Mouse (Mus musculus): ENCODE measurements around the gene Spock1. TPM values are rescaled to one million over a fixed set of nuclear protein-coding genes. Genes with fewer than 3 reads are reported as not detected.

The Spock1 gene
- total and polyA plus RNA-seq, 2 experiments, result not detected

DNA sequence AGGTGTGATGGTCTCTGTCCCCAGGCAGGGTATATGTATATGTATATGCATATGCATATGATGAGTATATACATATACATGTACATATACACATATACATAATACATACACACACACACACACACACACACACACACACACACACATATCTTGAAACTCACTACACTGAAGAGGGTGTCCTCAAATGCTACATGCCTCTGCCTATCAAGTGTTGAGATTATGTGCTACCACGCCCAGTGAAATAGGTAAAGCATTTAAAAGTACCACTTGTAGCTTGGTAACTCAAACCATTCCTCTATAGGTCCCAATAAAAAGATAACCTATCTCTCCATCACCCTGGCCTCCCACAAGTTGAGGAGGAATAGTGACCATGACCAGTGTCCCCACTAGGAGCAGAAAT, 234.7 kb downstream of the Spock1 start:
- H3K9ac ChIP-seq (ENCODE audit: low read depth, low read length), result no peak overlapping the region
- no peaks in the 10 kb centered on the region for H3K27me3 ChIP-seq (ENCODE audit: control insufficient read depth, insufficient read depth, low read length)
- DNase-seq (ENCODE audit: extremely low read depth, low read depth, low spot score), result no peak
- H3K4me3 ChIP-seq (ENCODE audit: insufficient read depth, low read depth, low read length), result no peak overlapping the region
- no peaks in the 10 kb centered on the region for H3K79me2 ChIP-seq (ENCODE audit: control insufficient read depth, insufficient read depth, low read length)
- whole genome bisulfite sequencing, result 85% methylated on average over 1 of the region's 1 CpGs
- H3K27ac ChIP-seq (replicated peaks; ENCODE audit: insufficient read depth, low read depth, low read length), result no peak overlapping the region
- no peaks in the 10 kb centered on the region for H3K36me3 ChIP-seq (ENCODE audit: control insufficient read depth, insufficient read depth, low read length)
- no peak for TF ChIP-seq CTCF (IDR thresholded peaks at IDR 0.05; ENCODE audit: low read depth, low read length)
- TF ChIP-seq POLR2A (IDR thresholded peaks at IDR 0.05; ENCODE audit: extremely low read depth, insufficient read depth, low read length), result no peak
- H3K4me1 ChIP-seq (ENCODE audit: control insufficient read depth, insufficient read depth, low read length), result peaks cover 3% of the 10 kb centered on the region; the same call in 1 of the 2 replicates

DNA sequence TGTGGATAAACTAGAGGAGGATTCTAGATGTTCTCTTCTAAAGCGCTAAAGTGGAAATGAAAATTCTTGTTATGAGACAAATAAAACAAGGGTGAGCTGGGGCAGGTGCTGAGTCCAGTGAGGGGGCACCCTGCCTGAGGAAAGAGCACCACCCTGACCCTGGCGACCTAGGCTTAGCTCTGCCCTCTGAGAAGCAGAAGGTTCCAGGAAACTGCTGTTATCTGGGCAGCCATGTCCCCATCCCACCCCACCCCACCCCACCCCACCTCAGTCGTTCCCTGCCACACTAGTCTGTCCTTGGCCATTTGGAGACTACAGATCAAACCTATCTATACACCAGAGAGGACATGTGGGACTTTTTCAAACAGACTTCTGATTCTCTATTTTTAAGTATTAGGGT, 235.4 kb downstream of the Spock1 start:
- no peak for TF ChIP-seq POLR2A (IDR thresholded peaks at IDR 0.05; ENCODE audit: extremely low read depth, insufficient read depth, low read length)
- no peak for TF ChIP-seq CTCF (IDR thresholded peaks at IDR 0.05; ENCODE audit: low read depth, low read length)
- 71% methylated on average over 3 of the region's 3 CpGs for WGBS
- Histone ChIP-seq H3K4me3 (ENCODE audit: insufficient read depth, low read depth, low read length) (no peak overlapping the region), H3K4me1 (ENCODE audit: control insufficient read depth, insufficient read depth, low read length) (peaks cover 3% of the 10 kb centered on the region; the same call in 1 of the 2 replicates), H3K79me2 (ENCODE audit: control insufficient read depth, insufficient read depth, low read length) (no peaks in the 10 kb centered on the region), H3K9ac (ENCODE audit: low read depth, low read length) (no peak overlapping the region), H3K27me3 (ENCODE audit: control insufficient read depth, insufficient read depth, low read length) (no peaks in the 10 kb centered on the region), H3K36me3 (ENCODE audit: control insufficient read depth, insufficient read depth, low read length) (no peaks in the 10 kb centered on the region), H3K27ac (replicated peaks; ENCODE audit: insufficient read depth, low read depth, low read length) (no peak overlapping the region)
- no peak for DNase-seq (ENCODE audit: extremely low read depth, low read depth, low spot score)

DNA sequence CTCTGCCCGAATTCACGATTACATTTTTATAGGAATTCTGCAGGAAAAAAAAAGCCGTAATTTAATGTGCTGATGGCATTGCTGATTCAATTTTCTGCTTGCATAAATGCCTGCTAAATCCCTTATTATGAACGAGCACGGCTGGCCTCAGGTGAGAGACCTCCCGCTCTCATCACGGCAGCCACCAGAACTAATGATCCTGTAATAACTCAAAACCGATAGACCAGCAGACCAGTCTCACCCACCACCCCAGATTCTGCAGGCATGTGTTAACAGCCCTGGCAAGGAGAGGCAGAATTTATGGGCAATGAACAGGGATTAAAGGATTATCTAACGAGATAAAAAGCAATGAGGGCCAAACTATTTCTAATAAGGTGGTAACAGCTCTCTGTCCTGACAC, 236.2 kb downstream of the Spock1 start:
- 83% methylated on average over 9 of the region's 9 CpGs for WGBS
- TF ChIP-seq CTCF (IDR thresholded peaks at IDR 0.05; ENCODE audit: low read depth, low read length) (no peak), POLR2A (IDR thresholded peaks at IDR 0.05; ENCODE audit: extremely low read depth, insufficient read depth, low read length) (no peak)
- no peaks in the 10 kb centered on the region for H3K79me2 ChIP-seq (ENCODE audit: control insufficient read depth, insufficient read depth, low read length)
- peaks cover 3% of the 10 kb centered on the region; the same call in 1 of the 2 replicates for H3K4me1 ChIP-seq (ENCODE audit: control insufficient read depth, insufficient read depth, low read length)
- H3K36me3 ChIP-seq (ENCODE audit: control insufficient read depth, insufficient read depth, low read length), result no peaks in the 10 kb centered on the region
- H3K27me3 ChIP-seq (ENCODE audit: control insufficient read depth, insufficient read depth, low read length), result no peaks in the 10 kb centered on the region
- H3K4me3 ChIP-seq (ENCODE audit: insufficient read depth, low read depth, low read length), result no peak overlapping the region
- DNase-seq (ENCODE audit: extremely low read depth, low read depth, low spot score), result no peak
- H3K27ac ChIP-seq (replicated peaks; ENCODE audit: insufficient read depth, low read depth, low read length), result no peak overlapping the region
- no peak overlapping the region for H3K9ac ChIP-seq (ENCODE audit: low read depth, low read length)

DNA sequence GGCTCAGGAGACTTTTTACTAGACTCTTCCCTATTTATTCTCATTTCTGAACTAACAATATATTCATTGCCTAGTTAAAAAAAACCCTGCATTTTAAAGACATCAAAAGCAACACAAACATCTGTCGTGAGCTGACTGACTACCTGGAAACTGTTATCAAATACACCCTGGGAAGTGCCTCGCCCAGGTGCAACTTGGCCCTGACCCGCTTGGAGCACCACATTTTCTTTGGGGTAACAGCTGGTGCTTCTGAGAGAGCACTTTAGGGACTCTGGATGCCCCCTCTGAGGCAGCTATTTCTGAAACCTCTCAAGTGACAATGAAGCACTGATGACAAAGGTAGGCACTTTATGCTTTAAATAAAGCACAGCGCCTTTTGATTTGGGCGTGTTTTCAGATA, 236.8 kb downstream of the Spock1 start:
- Histone ChIP-seq H3K4me3 (ENCODE audit: insufficient read depth, low read depth, low read length) (no peak overlapping the region), H3K9ac (ENCODE audit: low read depth, low read length) (no peak overlapping the region), H3K79me2 (ENCODE audit: control insufficient read depth, insufficient read depth, low read length) (no peaks in the 10 kb centered on the region), H3K27me3 (ENCODE audit: control insufficient read depth, insufficient read depth, low read length) (no peaks in the 10 kb centered on the region), H3K4me1 (ENCODE audit: control insufficient read depth, insufficient read depth, low read length) (peaks cover 3% of the 10 kb centered on the region; the same call in 1 of the 2 replicates), H3K36me3 (ENCODE audit: control insufficient read depth, insufficient read depth, low read length) (no peaks in the 10 kb centered on the region), H3K27ac (replicated peaks; ENCODE audit: insufficient read depth, low read depth, low read length) (no peak overlapping the region)
- TF ChIP-seq CTCF (IDR thresholded peaks at IDR 0.05; ENCODE audit: low read depth, low read length) (no peak), POLR2A (IDR thresholded peaks at IDR 0.05; ENCODE audit: extremely low read depth, insufficient read depth, low read length) (no peak)
- 84% methylated on average over 5 of the region's 5 CpGs for WGBS
- no peak for DNase-seq (ENCODE audit: extremely low read depth, low read depth, low spot score)

DNA sequence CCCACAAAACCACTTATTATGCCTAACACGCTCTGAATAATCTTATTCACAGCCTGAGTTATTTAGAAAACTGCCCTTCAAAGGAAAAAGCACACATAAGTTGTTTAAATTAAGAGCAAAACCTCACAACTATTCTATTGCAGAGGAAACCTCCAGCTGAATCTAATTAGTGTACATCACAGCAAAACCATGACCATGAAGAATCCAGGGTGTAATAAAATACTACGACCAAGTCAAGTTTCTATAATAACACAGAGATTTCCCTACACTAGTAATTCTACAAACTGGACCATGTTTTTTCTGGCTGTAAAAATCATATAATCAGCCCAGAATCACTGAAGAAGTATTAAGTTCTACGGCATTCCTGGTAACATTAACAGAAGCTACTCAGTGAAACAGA, 240.5 kb downstream of the Spock1 start:
- no peak overlapping the region for H3K4me3 ChIP-seq (ENCODE audit: insufficient read depth, low read depth, low read length)
- H3K9ac ChIP-seq (ENCODE audit: low read depth, low read length), result no peak overlapping the region
- no peaks in the 10 kb centered on the region for H3K4me1 ChIP-seq (ENCODE audit: control insufficient read depth, insufficient read depth, low read length)
- H3K79me2 ChIP-seq (ENCODE audit: control insufficient read depth, insufficient read depth, low read length), result no peaks in the 10 kb centered on the region
- DNase-seq (ENCODE audit: extremely low read depth, low read depth, low spot score), result no peak
- 82% methylated on average over 3 of the region's 3 CpGs for WGBS
- no peak overlapping the region for H3K27ac ChIP-seq (replicated peaks; ENCODE audit: insufficient read depth, low read depth, low read length)
- no peak for TF ChIP-seq POLR2A (IDR thresholded peaks at IDR 0.05; ENCODE audit: extremely low read depth, insufficient read depth, low read length)
- no peak for TF ChIP-seq CTCF (IDR thresholded peaks at IDR 0.05; ENCODE audit: low read depth, low read length)
- no peaks in the 10 kb centered on the region for H3K36me3 ChIP-seq (ENCODE audit: control insufficient read depth, insufficient read depth, low read length)
- no peaks in the 10 kb centered on the region for H3K27me3 ChIP-seq (ENCODE audit: control insufficient read depth, insufficient read depth, low read length)

DNA sequence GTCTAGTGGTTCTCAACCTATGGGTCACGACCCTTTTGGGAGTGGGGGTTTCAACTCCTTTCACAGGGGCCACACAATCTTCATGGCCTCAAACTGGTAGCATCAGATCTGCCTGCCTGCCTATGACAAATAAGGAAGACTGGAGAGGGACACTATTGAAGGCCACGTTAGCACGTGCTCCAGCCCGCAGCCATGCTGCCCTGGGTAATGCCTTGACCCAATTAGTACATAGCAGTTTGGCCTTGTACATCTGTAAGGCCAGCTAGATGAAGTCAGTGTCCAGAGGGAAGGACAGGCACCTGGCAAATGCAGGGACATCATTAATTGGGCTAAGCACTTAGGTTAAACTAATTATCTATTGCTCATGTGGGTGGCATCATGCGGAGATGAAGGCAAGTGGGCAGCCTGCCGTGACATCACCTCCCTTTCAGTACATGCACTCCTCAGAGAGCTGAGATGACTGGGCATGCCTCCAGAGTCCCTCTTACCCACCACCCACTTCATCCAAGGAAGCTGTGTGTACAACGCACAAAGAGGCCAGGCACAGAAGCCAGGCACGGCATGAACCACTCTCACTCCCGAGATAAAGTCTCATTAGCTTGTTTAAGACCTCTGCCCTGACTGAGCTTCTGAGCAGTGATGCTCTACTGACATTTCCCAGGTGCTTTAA, 241.8 kb downstream of the Spock1 start:
- Histone ChIP-seq H3K4me1 (ENCODE audit: control insufficient read depth, insufficient read depth, low read length) (no peaks in the 10 kb centered on the region), H3K27me3 (ENCODE audit: control insufficient read depth, insufficient read depth, low read length) (no peaks in the 10 kb centered on the region), H3K9ac (ENCODE audit: low read depth, low read length) (no peak overlapping the region), H3K27ac (replicated peaks; ENCODE audit: insufficient read depth, low read depth, low read length) (no peak overlapping the region), H3K79me2 (ENCODE audit: control insufficient read depth, insufficient read depth, low read length) (no peaks in the 10 kb centered on the region), H3K4me3 (ENCODE audit: insufficient read depth, low read depth, low read length) (no peak overlapping the region), H3K36me3 (ENCODE audit: control insufficient read depth, insufficient read depth, low read length) (no peaks in the 10 kb centered on the region)
- WGBS, result 56% methylated on average over 9 of the region's 9 CpGs
- TF ChIP-seq POLR2A (IDR thresholded peaks at IDR 0.05; ENCODE audit: extremely low read depth, insufficient read depth, low read length) (no peak), CTCF (IDR thresholded peaks at IDR 0.05; ENCODE audit: low read depth, low read length) (no peak)
- no peak for DNase-seq (ENCODE audit: extremely low read depth, low read depth, low spot score)

Data from liver, adult 2 months (tissue).